Mouse (Mus musculus) left cerebral cortex, postnatal 14 days (tissue): ENCODE data around the gene Mup21. TPM values are rescaled to one million over a fixed set of nuclear protein-coding genes. Genes with fewer than 3 reads are reported as not detected.
"Not testable (repeated sequence)": the region's sequence is repeated elsewhere in the genome, so short reads cannot be mapped to it uniquely, and the experiment has no call there.

ENCODE experiments used
- DNase-seq, 2 experiments: peaks; one replicate each; pipeline ENCODE4 v3.0.0; 2021 to 2022; ENCODE audit warnings: low spot score in 2 of 2, mixed read lengths in 1 of 2
- intact Hi-C: fragments of 180-260 bp; cut with DNase I; formaldehyde crosslinking; loops from one replicate; pipeline ENCODE4 v1.15.1; 2025
- long read RNA-seq, 2 experiments: library from polyadenylated mRNA; stranded (forward); transcript quantifications; one replicate each; pipeline ENCODE4 v2.0.0; 2021
- total RNA-seq, 2 experiments: library from RNA; stranded (reverse); gene quantifications; 2 replicates each; pipeline ENCODE4 v1.2.3; 2021

The Mup21 gene
- total RNA-seq = not detected
- long read RNA-seq, experiment 1 = 0 reads
- long read RNA-seq, experiment 2 = 0 reads

DNA sequence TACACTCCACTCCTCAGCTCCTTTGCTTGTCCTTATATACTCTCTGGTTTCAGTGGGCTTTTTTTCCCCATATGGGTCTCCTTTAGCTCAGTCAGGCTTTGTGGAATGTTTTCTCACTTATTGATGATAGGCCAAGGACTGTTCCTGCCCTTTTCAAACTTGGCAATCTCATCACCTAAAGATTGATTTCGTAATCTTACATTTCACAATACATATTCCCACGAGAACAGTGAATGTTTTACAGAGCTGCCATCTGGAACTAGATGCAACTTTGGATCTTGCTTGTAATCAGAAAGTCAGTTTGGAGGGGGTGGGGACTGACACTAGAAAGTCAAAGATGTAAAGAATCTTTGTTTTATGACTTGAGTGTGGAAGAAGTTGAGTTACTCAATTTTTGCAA is at the start of gene Mup21:
Gene Mup21, minus strand, starts transcription at position 53 of the 400 bp plus-strand sequence.
- no peak for DNase-seq

DNA sequence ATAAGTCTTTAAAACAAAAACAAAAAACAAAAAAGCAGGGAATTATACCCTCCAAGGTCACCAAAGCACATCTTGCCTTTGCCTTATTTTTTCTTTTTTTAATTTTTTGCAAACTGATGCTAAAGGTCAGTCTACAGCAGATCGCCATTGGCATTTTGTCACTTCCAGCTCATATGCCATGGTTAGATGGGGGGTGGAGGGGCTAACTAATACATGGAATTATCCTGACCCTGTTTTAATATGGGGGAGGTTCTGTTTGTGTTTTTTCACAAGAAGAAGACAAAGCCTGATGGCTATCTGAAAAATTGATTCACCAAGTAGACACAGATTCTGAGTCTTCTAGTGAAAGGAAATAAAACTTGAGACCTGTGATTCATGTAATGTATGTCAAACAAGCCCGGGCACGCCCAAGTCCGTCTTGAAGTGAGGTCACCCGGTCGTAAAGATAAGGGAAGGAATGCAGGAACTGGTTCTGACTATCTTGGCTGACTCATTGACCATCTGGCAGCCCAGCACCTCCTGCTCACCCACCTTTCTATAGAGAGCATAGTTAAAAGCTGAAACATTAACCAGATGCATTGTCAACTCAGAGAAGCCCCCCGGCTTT is 49.4 kb upstream of the Mup21 start:
- no peak for DNase-seq
- intact Hi-C loops = no loop called here

More for the DNA sequence above, at the start of gene Mup21:
- intact Hi-C loops = no loop called here

- intact Hi-C loops = no loop called here
- no peak for DNase-seq
Measured at GRCm38 (mm10) chr4:62188778-62189177, 38.1 kb upstream of the Mup21 start.

- intact Hi-C loops = no loop called here
- peak; percentile 23 to 30 for DNase-seq
Measured at GRCm38 (mm10) chr4:62177282-62177681, 26.6 kb upstream of the Mup21 start.

GRCm38 (mm10) chr4:62174471-62174870 is 23.8 kb upstream of the Mup21 start:
- no peak for DNase-seq
- intact Hi-C loops = no loop called here

DNA sequence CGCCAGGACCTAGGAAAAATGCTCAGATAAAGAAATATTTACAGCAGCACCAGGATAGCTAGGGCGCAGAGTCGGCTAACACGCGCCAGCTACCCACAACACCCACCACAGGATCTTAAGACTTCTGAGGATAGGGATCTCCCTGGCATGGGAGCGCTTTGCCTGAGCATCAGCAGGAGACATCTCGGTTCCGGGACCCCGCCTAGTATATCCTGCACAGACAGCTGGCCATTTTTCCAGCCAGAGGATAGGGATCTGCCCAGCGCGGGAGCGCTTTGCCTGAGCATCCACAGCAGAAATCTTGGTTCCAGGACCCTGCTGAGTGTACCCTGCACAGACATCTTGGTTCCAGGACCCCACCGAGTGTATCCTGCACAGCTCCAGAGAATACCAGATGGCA is 17.0 kb upstream of the Mup21 start:
- intact Hi-C loops, DNase-seq: not testable (repeated sequence)

GRCm38 (mm10) chr4:62158401-62158800 is 7.7 kb upstream of the Mup21 start:
- intact Hi-C loops = no loop called here
- DNase-seq = no peak

GRCm38 (mm10) chr4:62133706-62134105 is 17.0 kb downstream of the Mup21 start:
- peak in 1 of 2 experiments; percentile 31 for DNase-seq
- intact Hi-C loops = no loop called here

DNA sequence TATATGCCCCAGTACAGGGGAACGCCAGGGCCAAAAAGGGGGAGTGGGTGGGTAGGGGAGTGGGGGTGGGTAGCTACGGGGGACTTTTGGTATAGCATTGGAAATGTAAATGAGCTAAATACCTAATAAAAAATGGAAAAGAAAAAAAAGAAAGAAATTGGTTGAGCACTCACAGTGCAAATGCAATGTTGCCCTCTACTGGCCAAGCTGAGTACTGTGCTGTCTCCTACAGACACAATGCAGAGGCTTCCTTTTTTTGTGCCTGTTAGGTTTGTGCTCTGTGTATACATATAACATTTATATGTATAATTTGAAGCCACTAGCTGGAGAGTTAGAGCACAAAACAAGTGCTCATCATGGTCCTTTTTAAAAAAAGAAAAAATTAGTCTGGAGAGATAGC is 47.3 kb downstream of the Mup21 start:
- intact Hi-C loops = not testable (repeated sequence)
- peak; percentile 52 to 55 for DNase-seq

Other genes with a start within 250 kb of the Mup21 start
- gene Mup20, start 96.7 kb downstream of the Mup21 start, total RNA-seq = not detected
- not detected for gene Mup3, start 63.5 kb downstream of the Mup21 start, total RNA-seq
- 10 to 100 TPM; 20.3 to 20.7 TPM for gene Zfp37, start 80.2 kb upstream of the Mup21 start, total RNA-seq
- 1 to 10 TPM; 7.1 to 9.8 TPM for gene Slc31a2, start 111.7 kb upstream of the Mup21 start, total RNA-seq
- gene Fkbp15, start 209.7 kb upstream of the Mup21 start, total RNA-seq = 10 to 100 TPM; 37.3 to 40.2 TPM
- gene Slc31a1, start 209.9 kb upstream of the Mup21 start, total RNA-seq = 10 to 100 TPM; 27.9 to 29.8 TPM